Mouse (Mus musculus): ENCODE results near the gene Lmntd1.

- TF ChIP-seq POLR2A (IDR thresholded peaks at IDR 0.05; ENCODE audit: borderline replicate concordance, low read depth, low read length) (no peak), CTCF (IDR thresholded peaks at IDR 0.05; ENCODE audit: low read depth, low read length) (no peak)
These were observed 3.2 kb downstream of the Lmntd1 start for GRCm38 (mm10) chr6:145610901-145611300.
